ENCODE assay signal across 8 mouse cellular contexts in genomic region chr5:136467360-136467999, GRCm38 (mm10).
A peak's percentile ranks its signal among the peaks of the same experiment; 100 is the strongest.
DNase-seq lines count a peak whose midpoint lies in the region; ATAC-seq and TF ChIP-seq lines count a peak whose summit lies in the region.

No protein-coding gene starts in this region.

- H3K9me3 ChIP-seq in embryonic facial prominence, embryonic 14.5 days (ENCODE audit: control insufficient read depth, low read length): no peaks in the 10 kb centered on the region
- no peaks in the 10 kb centered on the region for H3K9me3 ChIP-seq in heart, postnatal 0 days (replicated peaks; ENCODE audit: control insufficient read depth, low read length)
- no peaks in the 10 kb centered on the region for H3K9me3 ChIP-seq in kidney, embryonic 16.5 days (ENCODE audit: low read length)
- no peaks in the 10 kb centered on the region for H3K9me3 ChIP-seq in stomach, postnatal 0 days (ENCODE audit: control insufficient read depth, low read length)

- H3K4me3 ChIP-seq in embryonic facial prominence, embryonic 14.5 days (ENCODE audit: low read depth, low read length): no peak overlapping the region
- H3K4me3 ChIP-seq in heart, postnatal 0 days (ENCODE audit: low read depth, low read length): no peak overlapping the region
- H3K4me3 ChIP-seq in kidney, embryonic 16.5 days (ENCODE audit: low read length): no peak overlapping the region
- H3K4me3 ChIP-seq in stomach, postnatal 0 days (ENCODE audit: low read depth, low read length): no peak overlapping the region

- no peak overlapping the region for H3K9ac ChIP-seq in embryonic facial prominence, embryonic 14.5 days (ENCODE audit: low read depth, low read length)
- H3K9ac ChIP-seq in heart, postnatal 0 days (replicated peaks; ENCODE audit: low read depth, low read length): no peak overlapping the region; the same call in 1 of the 2 replicates
- no peak overlapping the region; the same call in 1 of the 2 replicates for H3K9ac ChIP-seq in kidney, embryonic 16.5 days (replicated peaks; ENCODE audit: low read length)
- H3K9ac ChIP-seq in stomach, postnatal 0 days (ENCODE audit: low read length): no peak overlapping the region

- peak; percentile 33; the same call in 1 of the 2 replicates for TF ChIP-seq CTCF in heart, postnatal 0 days (IDR thresholded peaks at IDR 0.05; ENCODE audit: low read depth)
- TF ChIP-seq CTCF in stomach, postnatal 0 days (IDR thresholded peaks at IDR 0.05; ENCODE audit: low read depth): peak; percentile 46

- TF ChIP-seq EP300 in heart, postnatal 0 days (IDR thresholded peaks at IDR 0.05; ENCODE audit: low read depth): no peak
- no peak for TF ChIP-seq EP300 in stomach, postnatal 0 days (optimal IDR thresholded peaks at IDR 0.05)

- no peak overlapping the region for H3K4me2 ChIP-seq in embryonic facial prominence, embryonic 14.5 days (ENCODE audit: low read depth, low read length)
- H3K4me2 ChIP-seq in heart, postnatal 0 days (ENCODE audit: low read depth, low read length): 0 out of 2 replicates have a peak overlapping the region, but pooled peaks have one; percentile 1
- 0 out of 2 replicates have a peak overlapping the region, but pooled peaks have one; percentile 16 for H3K4me2 ChIP-seq in kidney, embryonic 16.5 days (replicated peaks; ENCODE audit: low read depth, low read length)
- H3K4me2 ChIP-seq in stomach, postnatal 0 days (replicated peaks; ENCODE audit: low read depth): no peak overlapping the region

- no peaks in the 10 kb centered on the region for H3K36me3 ChIP-seq in embryonic facial prominence, embryonic 14.5 days (ENCODE audit: control insufficient read depth, insufficient read depth, low read length)
- no peaks in the 10 kb centered on the region for H3K36me3 ChIP-seq in heart, postnatal 0 days (replicated peaks; ENCODE audit: control insufficient read depth, insufficient read depth, low read length)
- no peaks in the 10 kb centered on the region for H3K36me3 ChIP-seq in kidney, embryonic 16.5 days (ENCODE audit: insufficient read depth, low read length)
- no peaks in the 10 kb centered on the region for H3K36me3 ChIP-seq in stomach, postnatal 0 days (ENCODE audit: control insufficient read depth, insufficient read depth, low read length)

- H3K27ac ChIP-seq in embryonic facial prominence, embryonic 14.5 days (replicated peaks; ENCODE audit: low read depth, low read length): no peak overlapping the region
- peak overlapping the region; percentile 87 for H3K27ac ChIP-seq in heart, postnatal 0 days (ENCODE audit: low read depth)
- H3K27ac ChIP-seq in kidney, embryonic 16.5 days (ENCODE audit: low read length): peak overlapping the region; percentile 67
- H3K27ac ChIP-seq in stomach, postnatal 0 days (replicated peaks): peak overlapping the region; percentile 53

- 28% methylated on average over 6 of the region's 8 CpGs for WGBS in embryonic facial prominence, embryonic 14.5 days
- WGBS in heart, postnatal 0 days: 7% methylated on average over 6 of the region's 8 CpGs
- 12% methylated on average over 6 of the region's 8 CpGs for WGBS in kidney, embryonic 16.5 days
- WGBS in stomach, postnatal 0 days: 13% methylated on average over 6 of the region's 8 CpGs

- H3K4me1 ChIP-seq in embryonic facial prominence, embryonic 14.5 days (ENCODE audit: control insufficient read depth, insufficient read depth, low read length): peaks cover 26% of the 10 kb centered on the region
- peaks cover 77% of the 10 kb centered on the region for H3K4me1 ChIP-seq in heart, postnatal 0 days (ENCODE audit: control insufficient read depth, insufficient read depth)
- peaks cover 85% of the 10 kb centered on the region for H3K4me1 ChIP-seq in kidney, embryonic 16.5 days (ENCODE audit: insufficient read depth, low read length)
- H3K4me1 ChIP-seq in stomach, postnatal 0 days (replicated peaks; ENCODE audit: control insufficient read depth, insufficient read depth): peaks cover 19% of the 10 kb centered on the region

- peak; percentile 61 for ATAC-seq in embryonic facial prominence, embryonic 14.5 days (ENCODE audit: low read depth)
- peak; percentile 83 for ATAC-seq in heart, postnatal 0 days (ENCODE audit: insufficient read depth, low read depth)
- ATAC-seq in kidney, embryonic 16.5 days (ENCODE audit: low FRiP score, low TSS enrichment): peak; percentile 88
- 0 out of 2 replicates have a peak, but pooled peaks have one; percentile 27 for ATAC-seq in megakaryocyte progenitor cell, adult 5-6 weeks (replicated peaks; ENCODE audit: poor library complexity)
- ATAC-seq in stomach, postnatal 0 days (ENCODE audit: low FRiP score, low TSS enrichment): peak; percentile 70

- H3K27me3 ChIP-seq in embryonic facial prominence, embryonic 14.5 days (replicated peaks; ENCODE audit: control insufficient read depth, insufficient read depth, low read length): no peaks in the 10 kb centered on the region
- no peaks in the 10 kb centered on the region for H3K27me3 ChIP-seq in heart, postnatal 0 days (ENCODE audit: control insufficient read depth, insufficient read depth, low read length)
- H3K27me3 ChIP-seq in kidney, embryonic 16.5 days (ENCODE audit: insufficient read depth, low read length): no peaks in the 10 kb centered on the region
- no peaks in the 10 kb centered on the region for H3K27me3 ChIP-seq in stomach, postnatal 0 days (ENCODE audit: control insufficient read depth, insufficient read depth, low read length)

- DNase-seq in thymus, postnatal 0 days (ENCODE audit: low spot score): peak; percentile 42
- DNase-seq in thymus, postnatal 10 days (ENCODE audit: low spot score in 2 of 2): no peak
- peak; percentile 68 for DNase-seq in embryonic facial prominence, embryonic 14.5 days (ENCODE audit: low spot score)
- DNase-seq in heart, postnatal 0 days (ENCODE audit: low spot score): peak; percentile 82
- peak; percentile 69 for DNase-seq in stomach, postnatal 0 days (ENCODE audit: low spot score)
- no peak for DNase-seq in frontal cortex, postnatal 10 days (ENCODE audit: low spot score in 2 of 2)

Comparison
In these comparisons a context has a peak if more than half of its experiments do, and no peak if none do; other contexts are left out.
1. DNase-seq: peak in thymus, postnatal 0 days (single experiment), embryonic facial prominence, embryonic 14.5 days (single experiment), heart, postnatal 0 days (single experiment) and stomach, postnatal 0 days (single experiment); none in thymus, postnatal 10 days (0 of 2) and frontal cortex, postnatal 10 days (0 of 2).
2. ATAC-seq: peak in every context shown above with its lines; median percentile 88 in kidney, embryonic 16.5 days; 83 in heart, postnatal 0 days; 70 in stomach, postnatal 0 days; 61 in embryonic facial prominence, embryonic 14.5 days; 27 in megakaryocyte progenitor cell, adult 5-6 weeks.
3. H3K4me2 ChIP-seq: peak in heart, postnatal 0 days (single experiment) and kidney, embryonic 16.5 days (single experiment); none in embryonic facial prominence, embryonic 14.5 days (single experiment) and stomach, postnatal 0 days (single experiment).